Mouse (Mus musculus) embryonic facial prominence, embryonic 13.5 days (tissue): ENCODE measurements around the gene Rrm2. TPM values are rescaled to one million over a fixed set of nuclear protein-coding genes. Genes with fewer than 3 reads are reported as not detected.

Experiments used
- ATAC-seq: fragments of 200-750 bp; cut with Nextera tagmentation; 2 replicates; pipeline ENCODE4 v1.8.0; 2017; ENCODE audit warnings: low read depth; ENCODE audit not compliant: insufficient number of reproducible peaks, insufficient read depth, low FRiP score, low TSS enrichment
- H3K27ac ChIP-seq: fragments of 300-500 bp; sonication (generic); 2 replicates; pipeline ENCODE4 v1.5.1; 2015; ENCODE audit warnings: moderate library complexity, mild to moderate bottlenecking, inconsistent platforms
- H3K27me3 ChIP-seq: fragments of 300-500 bp; sonication (generic); 2 replicates; pipeline ENCODE4 v1.6.1; 2015; ENCODE audit warnings: mild to moderate bottlenecking, inconsistent platforms
- H3K36me3 ChIP-seq: fragments of 300-500 bp; sonication (generic); 2 replicates; pipeline ENCODE4 v1.6.1; 2015; ENCODE audit warnings: mild to moderate bottlenecking, inconsistent platforms
- H3K4me1 ChIP-seq: fragments of 300-500 bp; sonication (generic); 2 replicates; pipeline ENCODE4 v1.6.1; 2015; ENCODE audit warnings: inconsistent platforms
- H3K4me2 ChIP-seq: fragments of 300-500 bp; sonication (generic); 2 replicates; pipeline ENCODE4 v1.6.1; 2015; ENCODE audit warnings: moderate library complexity, mild to moderate bottlenecking, inconsistent platforms
- H3K4me3 ChIP-seq: fragments of 300-500 bp; sonication (generic); 2 replicates; pipeline ENCODE4 v1.5.1; 2015; ENCODE audit warnings: mild to moderate bottlenecking, inconsistent platforms
- H3K9ac ChIP-seq: fragments of 300-500 bp; sonication (generic); 2 replicates; pipeline ENCODE4 v1.6.1; 2015; ENCODE audit warnings: mild to moderate bottlenecking, inconsistent platforms
- H3K9me3 ChIP-seq: fragments of 300-500 bp; sonication (generic); 2 replicates; pipeline ENCODE4 v1.6.1; 2016; ENCODE audit warnings: inconsistent platforms
- WGBS: fragments of 180-500 bp; shearing (Covaris S2); methylation state at CpG from one replicate; pipeline ENCODE4 v1.1.7; 2015; ENCODE audit warnings: mixed read lengths; 5-methylcytosine and 5-hydroxymethylcytosine counted together
- polyA plus RNA-seq: library from polyadenylated mRNA; unstranded; fragments of >200 nt; fragmentation: Nextera tagmentation; extraction: Ambion mirVana; gene quantifications from 2 replicates; pipeline ENCODE4 v1.2.1, GENCODE M21; 2015

The Rrm2 gene
- polyA plus RNA-seq, 1 experiment from 2014 or later: 235 TPM

DNA sequence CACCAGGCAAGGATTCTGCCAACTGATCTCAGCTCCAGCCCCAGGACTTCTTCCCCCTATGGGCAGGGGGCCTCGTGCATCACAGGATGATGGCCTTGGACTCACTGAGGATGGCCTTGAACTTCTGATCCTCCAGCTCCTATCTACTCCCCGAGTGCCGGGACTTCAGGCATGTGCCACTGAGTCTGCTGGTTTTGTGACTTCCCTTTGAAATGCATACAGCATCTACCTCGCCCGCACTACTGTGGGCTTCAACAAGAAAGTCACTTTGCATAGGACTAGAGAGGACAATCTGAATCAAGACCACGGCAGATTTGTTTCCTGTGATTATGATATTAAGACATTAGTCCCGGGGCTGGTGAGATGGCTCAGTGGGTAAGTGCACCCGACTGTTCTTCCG, 47.4 kb downstream of the Rrm2 start:
- Histone ChIP-seq H3K36me3 (no peaks in the 10 kb centered on the region), H3K4me3 (no peak overlapping the region), H3K4me1 (peaks cover 5% of the 10 kb centered on the region; the same call in 1 of the 2 replicates), H3K4me2 (no peak overlapping the region), H3K27me3 (no peaks in the 10 kb centered on the region), H3K27ac (no peak overlapping the region), H3K9me3 (no peaks in the 10 kb centered on the region; the same call in 1 of the 2 replicates), H3K9ac (no peak overlapping the region)
- whole genome bisulfite sequencing: 90% methylated on average over 9 of the region's 9 CpGs
- no peak for ATAC-seq

DNA sequence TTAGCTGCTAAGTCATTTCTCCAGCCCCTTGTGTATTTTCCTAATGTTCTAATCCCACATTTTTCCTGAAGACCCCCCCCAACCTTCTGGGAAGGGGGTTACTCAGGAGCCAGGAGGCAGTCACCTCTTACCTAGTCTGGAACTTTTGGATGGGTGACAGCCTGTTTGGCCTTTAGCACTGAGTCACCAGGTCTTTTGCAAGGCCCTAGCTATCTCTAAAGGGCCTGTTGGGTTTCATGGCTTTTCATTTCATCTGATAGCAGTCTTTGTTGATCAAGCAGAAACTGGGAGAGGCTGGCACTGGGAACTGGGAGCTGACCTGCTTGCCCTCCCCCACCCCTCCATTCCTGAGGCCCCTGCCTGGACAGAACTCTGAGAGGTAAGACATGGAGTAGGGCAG, 49.3 kb downstream of the Rrm2 start:
- no peak overlapping the region for H3K4me3 ChIP-seq
- no peaks in the 10 kb centered on the region for H3K36me3 ChIP-seq
- no peaks in the 10 kb centered on the region; the same call in 1 of the 2 replicates for H3K9me3 ChIP-seq
- no peak overlapping the region for H3K27ac ChIP-seq
- H3K9ac ChIP-seq: no peak overlapping the region
- no peak for ATAC-seq
- peaks cover 8% of the 10 kb centered on the region for H3K4me1 ChIP-seq
- no peaks in the 10 kb centered on the region for H3K27me3 ChIP-seq
- H3K4me2 ChIP-seq: no peak overlapping the region

DNA sequence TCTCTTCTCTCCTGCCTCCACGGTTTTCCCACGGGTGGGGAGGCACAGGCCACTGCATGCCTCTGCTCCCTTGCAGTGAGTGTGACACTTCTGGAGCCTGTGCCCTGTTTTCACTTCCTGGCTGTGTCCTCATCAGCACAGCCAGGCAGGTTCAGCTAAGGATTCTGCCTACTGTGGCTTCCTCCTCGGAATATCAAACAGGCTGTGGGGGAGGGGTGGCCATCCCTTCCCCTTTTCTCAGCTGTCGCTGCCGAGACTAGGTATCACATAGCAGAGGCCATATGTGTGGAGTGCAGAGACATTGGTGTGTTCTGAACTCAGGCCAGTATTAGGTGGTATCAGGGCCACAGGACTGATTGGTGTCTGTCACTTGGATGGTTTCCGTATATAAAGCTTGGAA, 50.3 kb downstream of the Rrm2 start:
- no peaks in the 10 kb centered on the region for H3K27me3 ChIP-seq
- no peak overlapping the region for H3K27ac ChIP-seq
- H3K9ac ChIP-seq: no peak overlapping the region
- ATAC-seq: no peak
- H3K4me3 ChIP-seq: no peak overlapping the region
- H3K9me3 ChIP-seq: no peaks in the 10 kb centered on the region
- 19% methylated on average over 6 of the region's 6 CpGs for WGBS
- no peaks in the 10 kb centered on the region for H3K36me3 ChIP-seq
- H3K4me2 ChIP-seq: no peak overlapping the region
- peaks cover 14% of the 10 kb centered on the region for H3K4me1 ChIP-seq

DNA sequence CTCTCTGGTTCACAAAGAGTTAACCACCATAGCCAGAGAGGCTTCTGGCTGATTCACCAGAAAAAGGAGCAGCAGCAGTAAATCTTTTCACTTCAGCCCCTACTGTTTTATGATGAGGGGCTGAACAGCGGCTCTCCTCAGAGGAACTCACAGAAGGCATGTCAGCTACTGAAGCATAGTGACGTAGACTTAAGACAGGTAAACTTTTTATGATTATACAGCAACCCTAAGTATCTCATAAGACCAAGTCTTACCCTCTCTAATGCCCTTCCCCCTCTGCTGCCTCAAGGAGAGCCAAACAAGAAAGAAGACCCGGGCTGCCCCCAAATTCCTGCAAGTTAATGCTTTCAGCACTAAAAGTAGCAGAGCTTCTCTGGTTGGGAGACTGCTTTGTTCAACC, 54.2 kb downstream of the Rrm2 start:
- no peak overlapping the region for H3K4me3 ChIP-seq
- no peaks in the 10 kb centered on the region for H3K9me3 ChIP-seq
- H3K27ac ChIP-seq: no peak overlapping the region
- H3K4me1 ChIP-seq: peaks cover 14% of the 10 kb centered on the region
- WGBS: 4% methylated on average over 3 of the region's 3 CpGs
- 0 out of 2 replicates have a peak overlapping the region, but pooled peaks have one; percentile 12 for H3K9ac ChIP-seq
- H3K27me3 ChIP-seq: no peaks in the 10 kb centered on the region
- ATAC-seq: no peak
- peak overlapping the region; percentile 22; the same call in 1 of the 2 replicates for H3K4me2 ChIP-seq
- no peaks in the 10 kb centered on the region for H3K36me3 ChIP-seq

Other genes with a start within 250 kb of the Rrm2 start
- 32.3 and 32.9 TPM in 2 replicates for gene Taf1b, start 209.9 kb upstream of the Rrm2 start, polyA plus RNA-seq
- 9.0 and 10.1 TPM in 2 replicates for gene Grhl1, start 136.0 kb upstream of the Rrm2 start, polyA plus RNA-seq
- gene Klf11, start 57.0 kb upstream of the Rrm2 start, polyA plus RNA-seq: 11.2 and 13.4 TPM in 2 replicates
- gene Cys1, start 26.4 kb upstream of the Rrm2 start, polyA plus RNA-seq: 3.8 and 4.0 TPM in 2 replicates
- gene Mboat2, start 122.6 kb downstream of the Rrm2 start, polyA plus RNA-seq: 49.9 and 51.8 TPM in 2 replicates